Mouse (Mus musculus) G1E (cell line): ENCODE data around the gene Simc1.

Source experiments
- CTCF ChIP-seq: IDR thresholded peaks from 2 replicates; pipeline ENCODE4 v1.5.1; 2012; ENCODE audit warnings: low read depth, low read length, inconsistent platforms, mixed read lengths
- POLR2AphosphoS5 ChIP-seq: IDR thresholded peaks from 2 replicates; pipeline ENCODE4 v1.6.1; 2012; ENCODE audit warnings: low read depth, low read length, inconsistent platforms; ENCODE audit not compliant: insufficient replicate concordance
- TAL1 ChIP-seq: conservative IDR thresholded peaks from 2 replicates; pipeline ENCODE4 v1.6.1; 2012; ENCODE audit warnings: low read depth, low read length, inconsistent platforms, mixed read lengths

DNA sequence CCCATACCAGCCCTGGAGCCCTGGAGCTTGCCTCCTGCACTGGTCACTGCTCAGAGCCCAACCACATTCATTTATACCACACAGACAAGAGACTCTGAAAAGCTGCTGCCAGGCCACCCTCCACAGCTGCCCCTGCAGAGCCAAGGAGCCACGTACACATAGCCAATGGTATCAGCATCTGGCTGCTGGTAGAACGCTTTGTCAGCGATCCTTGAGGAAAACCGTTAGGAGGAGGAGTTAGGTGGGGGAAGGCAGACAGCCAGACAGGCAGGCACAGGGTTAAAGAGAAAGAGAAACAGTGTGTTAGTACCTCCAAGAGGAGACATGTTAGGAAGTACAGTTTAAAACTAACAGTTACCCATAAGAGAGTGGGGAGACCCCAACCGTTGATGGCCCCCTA is 93.3 kb downstream of the Simc1 start:
- TF ChIP-seq CTCF (no peak), POLR2AphosphoS5 (no peak), TAL1 (no peak)
